Mouse (Mus musculus) limb, embryonic 12.5 days (tissue): ENCODE measurements around the gene Gm7879. TPM values are rescaled to one million over a fixed set of nuclear protein-coding genes. Genes with fewer than 3 reads are reported as not detected.

Experiments used
- ATAC-seq: fragments of 200-750 bp; cut with Nextera tagmentation; 2 replicates; pipeline ENCODE4 v1.8.0; 2017; ENCODE audit warnings: low read depth, moderate TSS enrichment; ENCODE audit not compliant: insufficient number of reproducible peaks, insufficient read depth, low FRiP score, low TSS enrichment
- H3K27ac ChIP-seq: fragments of 300-500 bp; sonication (generic); 2 replicates; pipeline ENCODE4 v1.5.1; 2016; ENCODE audit warnings: mild to moderate bottlenecking, moderate library complexity
- H3K27me3 ChIP-seq: fragments of 300-500 bp; sonication (generic); 2 replicates; pipeline ENCODE4 v1.6.1; 2016; ENCODE audit warnings: mild to moderate bottlenecking, moderate library complexity
- H3K36me3 ChIP-seq: fragments of 300-500 bp; sonication (generic); 2 replicates; pipeline ENCODE4 v1.6.1; 2016; ENCODE audit warnings: mild to moderate bottlenecking, moderate library complexity
- H3K4me1 ChIP-seq: fragments of 300-500 bp; sonication (generic); replicated peaks from 2 replicates; pipeline ENCODE4 v1.6.1; 2016
- H3K4me2 ChIP-seq: fragments of 300-500 bp; sonication (generic); 2 replicates; pipeline ENCODE4 v1.6.1; 2016; ENCODE audit warnings: mild to moderate bottlenecking, moderate library complexity
- H3K4me3 ChIP-seq: fragments of 300-500 bp; sonication (generic); replicated peaks from 2 replicates; pipeline ENCODE4 v1.5.1; 2016; ENCODE audit warnings: mild to moderate bottlenecking
- H3K9ac ChIP-seq: fragments of 300-500 bp; sonication (generic); replicated peaks from 2 replicates; pipeline ENCODE4 v1.6.1; 2016; ENCODE audit warnings: mild to moderate bottlenecking, moderate library complexity
- H3K9me3 ChIP-seq: fragments of 300-500 bp; sonication (generic); 2 replicates; pipeline ENCODE4 v1.6.1; 2016; ENCODE audit warnings: mild to moderate bottlenecking, moderate library complexity
- WGBS: fragments of 180-500 bp; shearing (Covaris S2); methylation state at CpG from one replicate; pipeline ENCODE4 v1.1.7; 2016; 5-methylcytosine and 5-hydroxymethylcytosine counted together
- polyA plus RNA-seq: library from polyadenylated mRNA; unstranded; fragments of >200 nt; fragmentation: Nextera tagmentation; extraction: Ambion mirVana; gene quantifications from 2 replicates; pipeline ENCODE4 v1.2.1, GENCODE M21; 2016

Gene Gm7879
- polyA plus RNA-seq, 1 experiment from 2014 or later, result 0.87 TPM

GRCm38 (mm10) chr5:43948748-43949275 lies 35.9 kb downstream of the Gm7879 start:
- ATAC-seq, result no peak; the same call in 1 of the 2 replicates
- H3K27ac ChIP-seq, result peak overlapping the region; percentile 64; the same call in 1 of the 2 replicates
- peak overlapping the region; percentile 68 for H3K4me2 ChIP-seq
- 8% methylated on average over 8 of the region's 8 CpGs for WGBS
- H3K9me3 ChIP-seq, result no peaks in the 10 kb centered on the region
- H3K4me3 ChIP-seq, result peak overlapping the region; percentile 5; the same call in 1 of the 2 replicates
- H3K4me1 ChIP-seq, result peaks cover 25% of the 10 kb centered on the region
- no peaks in the 10 kb centered on the region for H3K27me3 ChIP-seq
- no peak overlapping the region for H3K9ac ChIP-seq
- H3K36me3 ChIP-seq, result no peaks in the 10 kb centered on the region

DNA sequence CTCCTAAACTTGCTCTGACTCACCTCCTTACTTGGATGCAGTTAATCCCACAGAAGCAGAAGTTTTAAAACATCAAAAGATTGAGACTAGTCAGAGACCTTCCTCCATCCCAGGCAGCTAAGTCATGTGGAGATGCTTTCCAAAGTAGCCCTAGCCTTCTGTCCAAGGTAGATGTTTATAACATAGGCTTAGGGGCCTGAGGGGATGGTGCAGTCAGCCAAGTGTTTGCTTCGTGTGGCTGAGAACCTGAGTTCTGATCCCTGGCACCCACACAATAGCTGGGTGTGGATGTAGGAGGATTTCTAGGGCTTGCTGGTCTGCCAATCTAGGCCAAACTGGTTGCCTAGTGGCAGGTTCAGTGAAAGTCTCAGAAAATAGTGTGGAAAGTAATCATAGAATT lies 40.3 kb downstream of the Gm7879 start:
- WGBS, result 79% methylated on average over 1 of the region's 1 CpGs
- no peak for ATAC-seq
- Histone ChIP-seq H3K4me2 (no peak overlapping the region), H3K4me3 (no peak overlapping the region), H3K27ac (no peak overlapping the region), H3K9ac (no peak overlapping the region), H3K36me3 (no peaks in the 10 kb centered on the region), H3K9me3 (no peaks in the 10 kb centered on the region), H3K27me3 (no peaks in the 10 kb centered on the region), H3K4me1 (peaks cover 12% of the 10 kb centered on the region)

DNA sequence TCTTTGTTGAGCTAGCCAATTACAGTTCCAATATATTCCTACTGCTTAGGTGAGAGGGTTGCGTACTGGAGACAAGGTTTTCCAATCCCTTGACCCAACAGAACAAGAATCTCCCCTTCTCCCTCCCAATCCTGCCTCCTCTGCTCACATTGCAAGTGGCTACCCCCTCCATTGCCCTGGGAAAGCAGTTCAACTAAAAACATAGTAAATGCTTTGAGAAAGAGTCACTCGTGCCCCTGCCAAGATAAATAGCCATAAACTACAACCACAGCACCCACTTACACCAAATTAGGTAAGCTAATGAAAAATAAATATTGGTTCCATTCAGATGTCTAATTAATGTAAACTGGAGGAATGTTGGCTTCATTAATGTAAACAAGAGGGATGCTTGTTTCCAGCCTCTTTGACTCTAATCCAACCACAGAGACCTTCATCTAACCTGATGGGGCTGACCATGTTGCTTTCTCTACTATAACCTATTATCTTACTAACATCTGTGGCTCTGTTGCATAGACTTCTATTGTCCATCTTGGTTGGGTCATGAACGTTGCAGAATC lies 47.0 kb downstream of the Gm7879 start:
- ATAC-seq, result no peak

GRCm38 (mm10) chr5:43961056-43961455 lies 48.1 kb downstream of the Gm7879 start:
- H3K9ac ChIP-seq, result no peak overlapping the region
- no peak for ATAC-seq

More for the DNA sequence above, 47.0 kb downstream of the Gm7879 start:
- H3K36me3 ChIP-seq, result no peaks in the 10 kb centered on the region
- no peaks in the 10 kb centered on the region for H3K9me3 ChIP-seq
- H3K4me1 ChIP-seq, result no peaks in the 10 kb centered on the region
- H3K4me3 ChIP-seq, result no peak overlapping the region
- no peaks in the 10 kb centered on the region for H3K27me3 ChIP-seq
- H3K9ac ChIP-seq, result no peak overlapping the region
- no peak overlapping the region for H3K4me2 ChIP-seq
- no peak overlapping the region for H3K27ac ChIP-seq
- 77% methylated on average over 3 of the region's 3 CpGs for WGBS

More at GRCm38 (mm10) chr5:43961056-43961455, 48.1 kb downstream of the Gm7879 start:
- H3K27me3 ChIP-seq, result no peaks in the 10 kb centered on the region
- H3K9me3 ChIP-seq, result no peaks in the 10 kb centered on the region
- H3K4me1 ChIP-seq, result no peaks in the 10 kb centered on the region
- 85% methylated on average over 3 of the region's 3 CpGs for WGBS
- H3K4me3 ChIP-seq, result no peak overlapping the region
- H3K36me3 ChIP-seq, result no peaks in the 10 kb centered on the region
- H3K4me2 ChIP-seq, result no peak overlapping the region
- H3K27ac ChIP-seq, result no peak overlapping the region

Other genes starting within 250 kb of the Gm7879 start
- not detected in 2 replicates for gene Bst1, start 94.3 kb upstream of the Gm7879 start, polyA plus RNA-seq
- gene Fbxl5, start 91.5 kb upstream of the Gm7879 start, polyA plus RNA-seq, result 56.9 and 58.4 TPM in 2 replicates
- gene Cd38, start 44.6 kb upstream of the Gm7879 start, polyA plus RNA-seq, result 9.9 and 11.5 TPM in 2 replicates
- 3.2 and 4.5 TPM in 2 replicates for gene Fgfbp1, start 68.6 kb downstream of the Gm7879 start, polyA plus RNA-seq
- 85.0 and 86.2 TPM in 2 replicates for gene Prom1, start 188.9 kb downstream of the Gm7879 start, polyA plus RNA-seq